Mouse (Mus musculus) midbrain, embryonic 10.5 days (tissue): ENCODE data around the gene Ahsg. TPM values are rescaled to one million over a fixed set of nuclear protein-coding genes. Genes with fewer than 3 reads are reported as not detected.

Experiments used
- DNase-seq: peaks from one replicate; pipeline ENCODE4 v3.0.0-alpha.2; 2017; ENCODE audit warnings: low spot score
- H3K27ac ChIP-seq: fragments of 300-500 bp; sonication (generic); replicated peaks from 2 replicates; pipeline ENCODE4 v1.5.1; 2016; ENCODE audit warnings: mild to moderate bottlenecking
- H3K27me3 ChIP-seq: fragments of 300-500 bp; sonication (generic); 2 replicates; pipeline ENCODE4 v1.6.1; 2016; ENCODE audit warnings: low read depth, mild to moderate bottlenecking; ENCODE audit not compliant: poor library complexity, severe bottlenecking
- H3K36me3 ChIP-seq: fragments of 300-500 bp; sonication (generic); 2 replicates; pipeline ENCODE4 v1.6.1; 2016; ENCODE audit warnings: mild to moderate bottlenecking, moderate library complexity
- H3K4me1 ChIP-seq: fragments of 300-500 bp; sonication (generic); 2 replicates; pipeline ENCODE4 v1.6.1; 2016
- H3K4me3 ChIP-seq: fragments of 300-500 bp; sonication (generic); 2 replicates; pipeline ENCODE4 v1.5.1; 2016; ENCODE audit warnings: mild to moderate bottlenecking, moderate library complexity
- H3K9me3 ChIP-seq: fragments of 300-500 bp; sonication (generic); replicated peaks from 2 replicates; pipeline ENCODE4 v1.6.1; 2016; ENCODE audit warnings: mild to moderate bottlenecking
- WGBS: fragments of 180-500 bp; shearing (Covaris S2); methylation state at CpG from one replicate; pipeline ENCODE4 v1.1.7; 2016; 5-methylcytosine and 5-hydroxymethylcytosine counted together
- polyA plus RNA-seq: library from polyadenylated mRNA; unstranded; fragments of >200 nt; fragmentation: Nextera tagmentation; extraction: Ambion mirVana; gene quantifications from 2 replicates; pipeline ENCODE4 v1.2.1, GENCODE M21; 2016

The Ahsg gene
- polyA plus RNA-seq, 1 experiment from 2014 or later, result not detected

DNA sequence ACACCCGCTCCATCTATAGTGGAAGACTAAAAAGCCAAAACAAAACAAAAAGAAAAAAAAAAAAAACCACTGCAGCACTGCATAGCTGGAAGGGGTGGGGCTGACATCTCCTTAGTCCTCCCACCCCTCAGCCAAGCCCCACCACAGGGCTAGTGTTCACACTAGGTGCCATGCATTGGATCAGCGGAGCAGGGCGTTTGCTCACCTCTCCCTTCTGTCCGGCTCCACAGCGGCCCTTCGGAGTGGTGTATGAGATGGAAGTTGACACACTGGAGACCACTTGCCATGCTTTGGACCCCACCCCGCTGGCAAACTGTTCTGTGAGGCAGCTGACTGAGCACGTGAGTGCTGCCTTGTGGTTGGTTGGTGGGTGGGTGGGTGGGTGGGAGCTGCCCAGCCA, 3.0 kb downstream of the Ahsg start:
- 0 out of 2 replicates have a peak overlapping the region, but pooled peaks have one; percentile 9 for H3K27ac ChIP-seq

DNA sequence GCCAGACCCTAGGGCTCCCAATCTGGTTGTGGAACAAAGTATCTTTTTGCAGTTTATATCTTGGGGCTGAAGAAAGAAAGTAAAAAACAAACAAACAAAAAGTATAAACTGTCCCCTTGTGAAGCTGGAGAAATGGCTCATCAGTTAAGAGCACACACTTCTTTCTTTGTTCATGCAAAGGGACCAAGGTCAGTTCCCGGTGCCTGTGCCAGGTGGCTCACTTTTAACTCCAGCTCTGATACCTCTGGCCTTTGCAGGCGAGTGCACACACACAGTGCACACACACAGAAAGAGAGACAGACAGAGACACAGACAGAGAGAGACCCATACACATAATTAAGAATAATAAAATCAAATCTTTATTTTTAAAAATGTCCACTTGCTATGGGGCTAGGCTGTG, 5.5 kb downstream of the Ahsg start:
- peaks cover 8% of the 10 kb centered on the region; the same call in 1 of the 2 replicates for H3K4me1 ChIP-seq
- 82% methylated on average over 2 of the region's 2 CpGs for WGBS
- no peaks in the 10 kb centered on the region for H3K36me3 ChIP-seq
- DNase-seq, result no peak
- no peak overlapping the region for H3K27ac ChIP-seq
- no peaks in the 10 kb centered on the region for H3K27me3 ChIP-seq
- no peak overlapping the region for H3K4me3 ChIP-seq
- H3K9me3 ChIP-seq, result no peaks in the 10 kb centered on the region

More for the DNA sequence above, 3.0 kb downstream of the Ahsg start:
- no peak for DNase-seq
- no peaks in the 10 kb centered on the region for H3K36me3 ChIP-seq
- H3K4me1 ChIP-seq, result peaks cover 12% of the 10 kb centered on the region
- no peaks in the 10 kb centered on the region for H3K9me3 ChIP-seq
- no peaks in the 10 kb centered on the region for H3K27me3 ChIP-seq
- no peak overlapping the region for H3K4me3 ChIP-seq
- 75% methylated on average over 8 of the region's 8 CpGs for WGBS

DNA sequence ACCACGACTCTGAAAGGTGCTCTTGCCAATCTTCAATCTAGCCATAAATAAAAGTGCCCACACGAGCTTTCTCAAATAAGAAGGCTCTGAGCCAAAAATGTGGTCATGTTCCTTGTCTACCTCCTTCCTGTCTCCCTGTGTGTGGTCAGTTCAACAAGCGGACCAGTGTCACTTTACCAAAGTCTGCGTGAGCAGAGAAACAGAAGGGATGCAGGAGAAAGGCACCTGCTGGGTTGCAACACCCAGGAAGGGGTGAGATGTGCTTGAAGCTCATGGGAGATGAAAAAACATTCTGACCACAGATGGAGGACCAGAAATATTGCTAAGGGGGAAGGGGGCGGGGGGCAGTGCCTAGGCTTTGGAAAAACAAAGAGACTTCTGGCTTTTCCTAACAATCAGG, 8.3 kb downstream of the Ahsg start:
- H3K27me3 ChIP-seq, result no peaks in the 10 kb centered on the region
- no peak overlapping the region for H3K4me3 ChIP-seq
- no peaks in the 10 kb centered on the region for H3K36me3 ChIP-seq
- peaks cover under 1% of the 10 kb centered on the region; the same call in 1 of the 2 replicates for H3K4me1 ChIP-seq
- H3K9me3 ChIP-seq, result no peaks in the 10 kb centered on the region
- DNase-seq, result no peak
- H3K27ac ChIP-seq, result no peak overlapping the region
- WGBS, result 69% methylated on average over 5 of the region's 5 CpGs

DNA sequence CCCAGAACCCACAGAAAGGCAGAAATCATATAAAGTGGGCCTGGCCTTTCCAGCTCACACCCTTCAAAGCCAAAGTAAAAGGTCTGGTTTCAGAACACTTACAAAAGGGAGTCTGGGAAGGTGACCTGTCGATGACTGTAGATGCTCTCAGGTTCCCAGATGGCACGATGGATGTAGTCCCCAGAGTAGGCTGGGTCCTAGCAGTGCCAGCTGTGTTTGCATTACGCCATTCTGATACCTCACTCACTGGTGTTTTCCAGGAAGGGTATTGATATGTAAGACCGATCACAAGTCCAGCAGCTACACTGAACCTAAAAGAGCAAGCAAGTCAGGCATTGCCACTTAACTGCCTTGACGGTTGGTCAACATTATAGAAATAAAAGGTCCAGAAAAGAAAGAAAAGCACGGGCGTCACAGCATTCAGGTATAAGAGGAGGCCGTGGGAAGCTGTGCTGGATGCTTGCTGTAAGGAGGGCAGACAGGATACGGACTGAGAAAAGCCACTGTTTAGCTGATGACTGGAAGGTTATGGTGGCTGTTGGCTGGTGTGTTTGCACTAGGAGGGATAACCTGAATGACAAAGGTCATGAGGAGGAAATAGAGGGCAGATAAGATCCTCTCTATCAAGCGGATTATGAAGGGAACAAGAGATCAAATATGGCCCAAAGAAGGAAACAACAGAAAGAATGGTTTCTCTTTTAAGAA, 8.9 kb downstream of the Ahsg start:
- WGBS, result 85% methylated on average over 10 of the region's 10 CpGs
- H3K9me3 ChIP-seq, result no peaks in the 10 kb centered on the region
- no peaks in the 10 kb centered on the region for H3K27me3 ChIP-seq
- H3K4me3 ChIP-seq, result no peak overlapping the region
- no peaks in the 10 kb centered on the region for H3K4me1 ChIP-seq
- no peak overlapping the region for H3K27ac ChIP-seq
- no peak for DNase-seq
- no peaks in the 10 kb centered on the region for H3K36me3 ChIP-seq

DNA sequence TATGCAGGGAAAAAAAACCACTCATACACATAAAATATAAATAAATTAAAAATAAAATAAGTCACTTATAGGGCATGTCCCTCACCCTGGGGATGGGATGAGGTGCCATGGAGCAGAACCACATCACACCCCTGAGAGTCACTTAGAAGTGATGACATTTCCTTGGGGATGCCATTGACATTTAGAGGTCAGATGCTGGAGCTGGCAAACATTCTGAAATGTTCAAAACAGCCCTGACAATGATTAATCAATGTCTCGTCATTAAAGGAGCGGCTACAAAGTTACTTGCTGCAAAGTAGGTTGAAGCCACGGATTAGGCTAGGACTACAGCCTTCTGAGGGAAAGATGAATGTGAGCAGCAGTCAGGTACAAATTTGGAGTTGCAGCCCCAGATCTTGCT, 10.2 kb downstream of the Ahsg start:
- Histone ChIP-seq H3K27me3 (no peaks in the 10 kb centered on the region), H3K4me1 (no peaks in the 10 kb centered on the region), H3K4me3 (no peak overlapping the region), H3K9me3 (no peaks in the 10 kb centered on the region), H3K36me3 (no peaks in the 10 kb centered on the region), H3K27ac (no peak overlapping the region)
- WGBS, result 90% methylated on average over 3 of the region's 3 CpGs
- no peak for DNase-seq

DNA sequence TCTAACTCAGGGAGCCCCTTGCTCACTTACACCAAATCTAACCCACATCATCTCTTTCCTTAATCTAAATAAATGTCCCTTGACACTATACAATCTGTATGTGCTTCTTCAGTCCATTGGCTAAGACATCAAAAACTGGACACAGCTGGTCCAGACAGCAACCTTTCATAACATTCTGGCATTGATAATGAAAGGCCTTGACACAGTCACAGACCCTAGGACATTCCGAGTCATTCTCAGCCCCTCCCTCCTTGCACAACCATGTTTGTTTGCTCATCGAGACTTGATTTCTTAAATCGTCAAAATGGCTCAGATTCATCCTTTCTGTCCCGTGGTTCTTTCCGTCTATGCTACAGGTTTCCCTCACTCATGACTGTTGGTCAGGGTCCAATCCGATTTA, 18.2 kb downstream of the Ahsg start:
- H3K36me3 ChIP-seq, result no peaks in the 10 kb centered on the region
- no peaks in the 10 kb centered on the region for H3K27me3 ChIP-seq
- no peaks in the 10 kb centered on the region for H3K4me1 ChIP-seq
- whole genome bisulfite sequencing, result 88% methylated on average over 6 of the region's 6 CpGs
- H3K9me3 ChIP-seq, result no peaks in the 10 kb centered on the region
- H3K27ac ChIP-seq, result no peak overlapping the region
- no peak for DNase-seq
- no peak overlapping the region for H3K4me3 ChIP-seq

DNA sequence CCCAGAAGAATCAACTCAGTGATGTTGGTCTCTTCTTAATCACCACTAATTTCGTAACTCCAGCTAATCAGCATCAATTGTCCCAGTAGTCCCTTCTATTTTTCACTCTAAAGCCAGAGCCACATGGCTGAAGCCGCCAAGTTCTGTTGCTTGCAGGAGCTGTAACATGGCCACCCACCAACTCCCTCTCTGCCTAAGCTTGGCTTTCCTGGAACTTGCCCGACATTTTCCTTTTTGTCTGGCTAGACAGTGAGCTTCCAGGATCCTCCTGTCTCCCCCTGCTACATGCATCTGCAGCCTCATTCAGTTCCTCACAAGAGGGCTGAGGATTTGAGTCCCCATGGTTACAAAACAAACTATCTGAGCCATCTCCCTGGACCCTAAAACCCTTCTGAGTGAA, 20.9 kb downstream of the Ahsg start:
- 83% methylated on average over 3 of the region's 3 CpGs for WGBS
- Histone ChIP-seq H3K36me3 (no peaks in the 10 kb centered on the region), H3K4me3 (no peak overlapping the region), H3K27me3 (no peaks in the 10 kb centered on the region), H3K9me3 (no peaks in the 10 kb centered on the region), H3K27ac (no peak overlapping the region), H3K4me1 (no peaks in the 10 kb centered on the region)
- no peak for DNase-seq

DNA sequence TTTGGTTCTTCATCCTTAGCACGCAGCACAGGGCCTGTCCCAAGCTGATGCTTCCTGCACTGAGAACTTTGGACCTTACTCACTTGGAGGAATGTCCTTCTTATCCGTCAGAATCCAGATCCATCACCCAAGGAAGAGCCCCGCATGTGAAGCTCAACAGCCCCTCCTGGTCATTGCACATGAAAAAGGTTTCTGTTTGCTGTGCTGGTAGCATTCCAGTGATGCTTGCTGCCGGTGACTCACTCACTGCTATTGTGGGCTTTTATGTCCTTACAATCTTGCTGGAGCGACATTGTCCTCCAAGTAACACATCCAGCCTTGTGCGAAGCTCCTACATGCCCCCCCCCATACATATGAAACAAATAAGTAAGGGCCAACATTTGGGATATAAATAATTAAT, 21.8 kb downstream of the Ahsg start:
- Histone ChIP-seq H3K4me3 (no peak overlapping the region), H3K27me3 (no peaks in the 10 kb centered on the region), H3K4me1 (no peaks in the 10 kb centered on the region), H3K27ac (no peak overlapping the region), H3K36me3 (no peaks in the 10 kb centered on the region), H3K9me3 (no peaks in the 10 kb centered on the region)
- WGBS, result 85% methylated on average over 6 of the region's 6 CpGs
- no peak for DNase-seq

DNA sequence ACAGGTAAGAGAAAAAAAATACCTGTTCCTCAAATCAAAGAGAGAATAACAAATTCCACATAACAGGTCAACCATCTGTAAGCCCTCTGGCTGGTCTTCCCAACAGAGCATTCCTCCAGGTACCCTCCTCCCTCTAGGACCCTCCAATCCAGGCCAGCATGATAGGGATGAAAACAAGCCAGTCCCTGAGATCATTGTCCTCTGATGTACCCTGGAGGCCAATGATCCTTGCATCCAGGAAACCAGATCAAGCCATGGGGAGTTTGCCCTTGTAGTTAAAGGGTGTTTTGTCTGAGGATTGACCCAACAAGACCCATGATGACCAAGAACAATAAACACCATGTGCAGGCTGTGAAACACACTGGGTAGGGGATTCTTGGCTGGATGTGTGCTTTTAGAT, 23.2 kb downstream of the Ahsg start:
- Histone ChIP-seq H3K27ac (no peak overlapping the region), H3K36me3 (no peaks in the 10 kb centered on the region), H3K27me3 (no peaks in the 10 kb centered on the region), H3K4me1 (no peaks in the 10 kb centered on the region), H3K4me3 (no peak overlapping the region), H3K9me3 (no peaks in the 10 kb centered on the region)
- DNase-seq, result no peak

DNA sequence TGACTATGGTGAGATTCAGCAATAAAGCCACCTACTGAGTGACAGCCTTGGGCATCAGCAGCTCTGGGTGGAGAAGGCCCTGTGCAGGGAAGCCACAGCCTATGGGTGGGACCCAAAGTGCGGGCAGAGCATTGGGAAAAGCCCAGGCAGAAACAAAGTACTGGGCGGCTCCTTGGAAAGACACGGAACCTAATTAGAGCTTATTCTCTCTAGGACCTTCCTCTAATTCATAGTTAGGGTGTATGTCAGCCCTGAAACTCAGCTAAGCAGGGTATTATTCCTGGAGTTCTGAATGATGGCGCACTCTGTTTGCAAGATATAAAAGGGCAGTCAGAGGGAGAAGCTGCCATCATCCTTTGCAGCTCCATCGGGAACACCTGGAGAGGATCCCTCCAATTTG, 27.0 kb downstream of the Ahsg start, which contains the start of gene Fetub:
Fetub (plus strand) TSS at position 301 of the 400 bp plus-strand sequence.
- H3K4me1 ChIP-seq, result no peaks in the 10 kb centered on the region
- 86% methylated on average over 5 of the region's 5 CpGs for WGBS
- no peaks in the 10 kb centered on the region for H3K9me3 ChIP-seq
- DNase-seq, result no peak
- H3K4me3 ChIP-seq, result no peak within 1 kb of the TSS
- no peaks in the 10 kb centered on the region for H3K36me3 ChIP-seq
- no peaks in the 10 kb centered on the region for H3K27me3 ChIP-seq
- no peak within 1 kb of the TSS for H3K27ac ChIP-seq

DNA sequence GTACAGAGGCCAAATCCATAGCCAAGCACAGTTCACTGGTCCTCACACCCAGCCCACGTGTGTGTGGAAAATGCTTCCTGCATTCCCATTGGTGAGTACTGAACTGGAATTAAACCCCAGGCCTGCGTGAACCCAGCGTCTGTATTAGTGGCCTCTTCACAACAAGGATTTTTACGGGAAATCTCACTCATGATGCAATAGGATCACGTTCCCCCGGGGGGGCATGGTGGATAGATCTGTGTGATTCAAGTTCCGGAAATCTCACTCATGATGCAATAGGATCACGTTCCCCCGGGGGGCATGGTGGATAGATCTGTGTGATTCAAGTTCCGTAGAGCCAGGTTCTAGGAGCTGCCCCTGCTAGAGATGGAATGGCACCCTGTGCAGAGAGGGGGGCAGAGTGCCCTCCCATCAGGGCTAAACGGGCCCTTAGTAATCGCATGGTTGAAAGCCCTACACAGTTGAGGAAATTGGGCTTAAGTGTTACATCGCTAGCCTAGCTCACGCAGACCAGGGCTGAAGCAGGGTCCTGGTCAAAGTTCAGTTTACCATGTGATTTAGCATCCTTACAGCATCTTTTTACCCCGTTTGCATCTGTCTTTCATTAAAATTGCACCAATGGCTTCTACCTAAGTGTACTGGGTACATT, 27.7 kb downstream of the Ahsg start:
- Histone ChIP-seq H3K4me1 (no peaks in the 10 kb centered on the region), H3K9me3 (no peaks in the 10 kb centered on the region), H3K4me3 (no peak overlapping the region), H3K27ac (no peak overlapping the region), H3K36me3 (no peaks in the 10 kb centered on the region), H3K27me3 (no peaks in the 10 kb centered on the region)
- 73% methylated on average over 15 of the region's 15 CpGs for WGBS
- DNase-seq, result no peak

DNA sequence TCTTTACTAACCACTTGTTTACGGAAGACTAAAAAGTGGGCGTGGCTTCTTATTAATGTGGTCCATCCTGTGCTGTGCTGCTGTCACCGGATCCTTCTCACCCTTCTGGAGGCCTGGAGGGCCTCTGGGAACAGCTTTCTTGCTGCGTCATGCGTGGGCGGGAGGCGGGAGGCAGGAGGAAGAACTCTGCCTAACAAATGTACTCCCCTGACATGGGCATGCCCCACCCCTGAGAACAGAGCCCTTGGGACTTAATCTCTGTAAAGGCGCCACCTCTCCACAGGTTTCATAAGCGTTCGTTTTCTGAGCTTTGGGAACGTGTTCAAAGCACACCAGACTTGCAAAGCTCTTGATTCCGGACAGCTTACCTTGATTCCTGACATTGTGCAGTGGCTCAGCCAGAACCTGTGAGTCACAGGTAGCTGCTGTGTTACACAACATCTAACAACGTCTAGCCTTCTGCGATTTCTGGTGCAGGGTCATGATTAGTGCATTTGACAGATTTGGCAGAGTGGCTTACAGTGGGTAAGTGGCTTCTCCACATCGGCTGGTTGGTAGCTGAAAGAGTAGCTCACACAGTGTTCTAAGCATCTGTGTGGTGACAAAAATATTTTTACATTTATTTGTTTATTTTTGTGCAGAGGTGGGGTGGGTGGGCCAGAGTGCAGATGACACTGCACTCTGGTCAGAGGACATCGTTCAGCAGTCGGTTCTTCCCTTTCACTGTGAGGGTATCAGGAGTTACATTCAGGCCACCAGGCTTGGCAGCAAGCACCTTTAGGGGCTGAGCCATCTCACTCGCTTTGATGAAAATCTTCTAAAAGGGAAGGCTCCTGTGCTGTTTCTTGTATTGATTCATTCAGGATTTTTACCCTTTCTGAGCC, 29.1 kb downstream of the Ahsg start:
- WGBS, result 73% methylated on average over 18 of the region's 18 CpGs
- no peaks in the 10 kb centered on the region for H3K36me3 ChIP-seq
- no peaks in the 10 kb centered on the region for H3K27me3 ChIP-seq
- H3K4me3 ChIP-seq, result no peak overlapping the region
- no peak overlapping the region for H3K27ac ChIP-seq
- DNase-seq, result no peak
- no peaks in the 10 kb centered on the region for H3K9me3 ChIP-seq
- H3K4me1 ChIP-seq, result no peaks in the 10 kb centered on the region

DNA sequence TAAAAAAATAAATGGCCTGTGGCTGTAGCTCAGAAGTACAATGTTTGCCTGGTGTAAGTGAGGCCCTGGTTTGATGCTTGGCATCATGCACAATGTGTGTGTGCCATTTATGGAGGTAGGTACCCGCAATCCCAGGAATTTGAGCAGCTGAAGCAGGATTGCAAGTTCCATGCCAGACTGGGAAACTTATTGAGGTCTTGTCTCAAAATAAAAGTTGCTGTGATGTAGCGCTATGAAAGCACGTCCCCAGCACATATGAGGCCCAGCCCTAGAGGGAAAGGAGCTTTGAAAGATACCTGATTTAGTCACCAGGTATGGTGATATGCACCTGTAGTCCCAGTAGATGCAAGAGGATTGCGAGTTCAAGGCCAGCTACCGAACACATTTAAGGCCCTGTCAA, 30.7 kb downstream of the Ahsg start:
- no peak overlapping the region for H3K4me3 ChIP-seq
- H3K9me3 ChIP-seq, result no peaks in the 10 kb centered on the region
- H3K27me3 ChIP-seq, result no peaks in the 10 kb centered on the region
- no peaks in the 10 kb centered on the region for H3K36me3 ChIP-seq
- no peaks in the 10 kb centered on the region for H3K4me1 ChIP-seq
- WGBS, result 94% methylated on average over 5 of the region's 5 CpGs
- H3K27ac ChIP-seq, result no peak overlapping the region
- DNase-seq, result no peak
